Mouse (Mus musculus) kidney, adult 2 months (tissue): Measurements from ENCODE around the gene Zp1.

Experiments
- CTCF ChIP-seq: fragments of 200-500 bp; conservative IDR thresholded peaks from 2 replicates; pipeline ENCODE4 v1.5.1; 2011; ENCODE audit warnings: low read depth, mild to moderate bottlenecking, control low read depth, low read length, moderate library complexity, mixed read lengths; ENCODE audit not compliant: insufficient read depth, insufficient read length
- POLR2A ChIP-seq: fragments of 200-500 bp; IDR thresholded peaks from one replicate; pipeline ENCODE4 v1.6.1; 2011; ENCODE audit warnings: low read depth, low read length, control low read depth

DNA sequence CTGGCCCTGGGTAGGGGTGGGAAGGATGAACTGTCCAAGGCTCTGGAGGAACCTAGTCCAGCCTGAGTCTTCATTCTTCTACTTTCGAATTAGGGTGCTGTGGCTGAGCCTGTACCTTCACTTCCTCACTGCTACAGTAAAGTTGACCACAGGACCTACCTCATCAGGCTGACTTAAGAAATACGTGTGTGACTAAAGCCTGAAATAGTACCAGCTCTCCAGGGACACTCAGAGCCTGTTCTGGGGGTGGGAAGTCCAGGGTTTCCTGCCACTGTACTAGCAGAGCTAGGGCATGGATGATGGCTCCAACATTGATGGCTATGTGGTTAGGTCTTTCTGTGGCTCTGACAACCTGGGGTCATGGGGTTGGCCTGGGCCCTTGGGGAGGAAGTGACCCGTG is 23.5 kb upstream of the Zp1 start:
- TF ChIP-seq POLR2A (no peak), CTCF (no peak)
